Mouse (Mus musculus) left cerebral cortex, postnatal 14 days (tissue): ENCODE results near the gene Fyn. TPM values are rescaled to one million over a fixed set of nuclear protein-coding genes. Genes with fewer than 3 reads are reported as not detected.

Source experiments
- DNase-seq, 2 experiments: peaks; one replicate each; pipeline ENCODE4 v3.0.0; 2021 to 2022; ENCODE audit warnings: low spot score in 2 of 2, mixed read lengths in 1 of 2
- intact Hi-C: fragments of 180-260 bp; cut with DNase I; formaldehyde crosslinking; loops from one replicate; pipeline ENCODE4 v1.15.1; 2025
- total RNA-seq, 2 experiments: library from RNA; stranded (reverse); gene quantifications; 2 replicates each; pipeline ENCODE4 v1.2.3; 2021

Gene Fyn
- total RNA-seq, 2 experiments from 2014 or later = 163 to 176 TPM

DNA sequence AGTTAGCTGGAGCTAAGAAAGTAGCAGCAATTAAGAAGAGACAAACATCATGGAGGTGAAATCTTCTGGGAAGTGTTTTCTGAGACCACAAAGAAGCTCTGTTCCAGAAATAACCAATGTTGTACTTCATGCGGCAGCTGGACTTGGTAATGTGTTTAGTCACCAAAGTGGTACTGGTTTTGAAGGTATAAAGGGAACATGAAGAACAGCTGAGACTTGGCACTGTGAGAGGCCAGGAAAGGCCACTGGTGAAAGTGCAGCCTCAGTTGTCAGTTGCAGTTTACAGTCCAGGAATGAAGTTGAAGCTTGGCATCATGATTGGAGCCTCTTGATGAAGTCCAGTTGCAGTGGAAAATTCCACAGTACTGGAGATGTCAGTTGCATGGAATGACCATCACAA lies 237.8 kb downstream of the Fyn start:
- intact Hi-C loops = no loop called here
- DNase-seq = no peak

DNA sequence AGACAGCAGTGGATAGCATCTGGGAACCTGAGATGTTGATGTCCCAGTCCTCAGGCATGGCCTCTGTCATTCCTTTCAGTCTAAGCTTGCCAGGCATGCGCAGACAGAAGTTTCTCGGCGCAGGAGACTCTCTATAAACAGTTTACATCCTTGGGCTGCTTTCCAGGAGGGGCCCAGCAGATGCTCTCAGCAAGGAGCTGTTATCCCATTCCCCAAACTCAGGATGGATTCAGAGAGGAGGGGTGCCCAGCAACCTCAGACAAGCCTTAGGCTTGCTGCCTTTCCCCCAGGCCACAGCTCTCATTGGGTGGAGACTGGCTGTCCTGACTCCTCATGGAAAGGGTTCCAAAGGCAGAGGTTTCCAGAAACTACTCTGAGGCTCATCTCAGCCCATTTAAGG lies 242.6 kb downstream of the Fyn start:
- intact Hi-C loops = no loop called here
- DNase-seq = no peak

DNA sequence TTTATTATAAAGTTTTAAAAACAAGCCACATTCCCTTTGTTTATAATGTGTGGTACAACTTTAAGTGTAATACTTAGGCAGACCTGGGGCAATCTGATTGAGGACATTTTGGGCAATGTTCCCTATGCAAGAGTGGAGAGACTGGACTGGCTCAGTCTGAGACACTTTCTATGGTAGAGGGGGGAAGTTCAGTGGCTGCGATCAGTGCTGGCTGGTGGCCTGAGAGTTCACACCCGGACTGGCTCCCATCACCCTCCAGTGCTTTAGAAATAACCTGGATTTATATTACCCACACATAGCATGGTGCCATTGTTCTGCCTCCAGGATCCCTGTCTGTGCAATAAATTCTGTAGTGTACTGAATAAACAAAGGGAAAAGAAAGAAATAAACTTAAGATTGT lies 243.5 kb downstream of the Fyn start:
- DNase-seq = no peak
- intact Hi-C loops = no loop called here

DNA sequence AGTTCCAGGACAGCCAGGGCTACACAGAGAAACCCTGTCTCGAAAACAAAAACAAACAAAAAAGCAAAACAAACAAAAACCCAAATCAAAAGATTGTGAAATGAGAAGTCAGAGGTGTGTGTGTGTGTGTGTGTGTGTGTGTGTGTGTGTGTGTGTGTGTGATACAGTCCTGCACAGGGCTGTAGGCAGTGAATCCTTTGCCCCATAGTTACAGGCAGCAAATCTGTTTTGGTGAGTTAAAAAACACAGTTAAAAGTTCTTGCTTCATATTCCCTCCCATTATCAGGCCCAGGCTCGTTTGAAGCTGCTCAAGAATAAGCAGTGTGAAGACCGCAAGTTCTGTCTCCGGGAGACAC lies 244.0 kb downstream of the Fyn start, which contains the start of gene Traf3ip2:
TSS of gene Traf3ip2 (plus strand) at position 302 of the 356 bp plus-strand sequence.
- no peak for DNase-seq
- intact Hi-C loops = no loop called here

DNA sequence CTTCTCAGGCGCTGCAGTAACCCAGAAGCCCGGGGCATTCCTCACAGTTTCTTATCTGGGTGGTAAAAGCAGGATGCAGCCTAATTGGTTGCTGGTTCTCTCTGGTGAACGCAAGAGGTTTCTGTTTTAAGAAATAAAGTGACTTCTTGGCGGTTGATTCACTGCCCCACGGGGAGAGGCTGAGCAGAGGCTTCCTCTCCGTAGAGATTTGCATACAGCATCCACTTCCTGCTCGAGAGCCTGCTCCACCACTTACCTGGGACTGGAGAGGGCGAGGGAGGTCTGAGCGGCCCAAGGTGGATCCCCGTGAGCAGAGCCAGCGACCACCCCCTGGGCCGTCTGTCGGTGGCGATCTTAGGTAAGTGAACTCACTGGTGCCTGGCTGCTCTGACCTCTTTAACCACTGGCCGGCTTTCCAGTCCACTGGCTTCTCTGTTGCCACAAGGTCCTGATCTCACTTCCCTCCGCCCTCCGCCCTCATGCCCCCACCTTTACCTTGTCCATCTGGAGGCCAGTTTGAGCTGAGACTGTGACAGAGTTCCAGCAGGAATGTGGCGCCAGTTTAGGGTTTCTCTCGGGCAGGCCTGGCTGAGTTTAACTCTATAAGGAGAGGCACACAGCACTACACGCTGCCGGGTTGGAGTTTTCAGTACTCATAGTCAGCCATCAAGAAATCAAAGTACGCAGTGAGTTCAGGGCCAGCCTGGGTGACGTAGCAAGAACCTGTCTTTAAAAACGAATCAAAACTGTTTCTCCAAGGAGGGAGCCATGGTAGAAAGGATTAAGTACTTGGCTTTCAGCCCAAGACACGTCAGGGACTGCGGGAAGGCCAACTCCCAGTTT lies 244.6 kb downstream of the Fyn start:
- intact Hi-C loops = no loop called here

DNA sequence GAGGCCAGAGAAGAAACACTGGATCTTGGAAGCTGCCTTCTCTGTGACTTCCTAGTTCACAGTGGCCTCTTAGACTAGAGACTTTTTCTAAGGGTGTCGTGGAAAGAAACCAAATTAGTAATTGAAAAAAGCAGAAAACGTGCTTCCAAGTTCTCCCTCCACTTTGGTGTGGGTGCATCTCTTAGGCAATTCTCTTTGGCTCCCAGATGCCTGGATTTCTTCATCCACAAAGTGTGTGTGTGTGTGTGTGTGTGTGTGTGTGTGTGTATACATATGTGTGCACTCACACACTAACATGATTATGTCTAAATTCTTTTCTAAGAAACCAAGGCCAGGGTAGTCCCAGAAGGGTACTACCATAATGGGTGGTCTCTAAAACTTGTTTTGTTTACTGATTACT lies 245.3 kb downstream of the Fyn start:
- DNase-seq = no peak
- intact Hi-C loops = no loop called here

More for the DNA sequence above, 244.6 kb downstream of the Fyn start:
- no peak for DNase-seq

DNA sequence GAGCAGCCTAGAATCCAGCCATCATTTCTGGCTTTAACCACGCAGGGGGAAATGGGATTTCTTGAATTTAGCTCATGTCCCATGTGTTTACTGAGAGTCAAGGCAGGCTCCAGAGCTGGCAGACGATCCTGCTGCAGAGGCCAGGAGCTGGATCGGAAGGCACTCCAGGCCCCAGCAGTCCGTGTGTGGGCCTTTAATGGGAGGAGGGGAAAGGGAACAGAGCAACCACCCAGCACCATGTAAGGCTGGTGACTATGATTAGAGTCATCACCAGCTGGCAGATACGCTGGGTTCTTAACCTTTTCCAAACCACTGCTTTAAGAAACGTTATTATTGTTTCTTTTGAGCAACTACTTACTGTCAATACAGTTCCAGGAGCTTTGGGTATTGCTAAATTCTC lies 246.0 kb downstream of the Fyn start:
- intact Hi-C loops = no loop called here
- no peak for DNase-seq

Other genes starting within 250 kb of the Fyn start
- gene Fam229b, start 234.9 kb upstream of the Fyn start, total RNA-seq = 10 to 100 TPM; 19.3 to 21.6 TPM
- gene Tube1, start 234.9 kb upstream of the Fyn start, total RNA-seq = 1 to 10 TPM; 2.4 to 3.0 TPM
- gene Ccn6, start 205.1 kb upstream of the Fyn start, total RNA-seq = under 1 TPM; 0.23 to 0.57 TPM
- gene Traf3ip2, start 244.1 kb downstream of the Fyn start, total RNA-seq = 1 to 10 TPM in 1 of 2 experiments, under 1 TPM in 1; 0.94 to 1.1 TPM